10 mouse cellular contexts compared by ENCODE assay signal in the genomic region with DNA sequence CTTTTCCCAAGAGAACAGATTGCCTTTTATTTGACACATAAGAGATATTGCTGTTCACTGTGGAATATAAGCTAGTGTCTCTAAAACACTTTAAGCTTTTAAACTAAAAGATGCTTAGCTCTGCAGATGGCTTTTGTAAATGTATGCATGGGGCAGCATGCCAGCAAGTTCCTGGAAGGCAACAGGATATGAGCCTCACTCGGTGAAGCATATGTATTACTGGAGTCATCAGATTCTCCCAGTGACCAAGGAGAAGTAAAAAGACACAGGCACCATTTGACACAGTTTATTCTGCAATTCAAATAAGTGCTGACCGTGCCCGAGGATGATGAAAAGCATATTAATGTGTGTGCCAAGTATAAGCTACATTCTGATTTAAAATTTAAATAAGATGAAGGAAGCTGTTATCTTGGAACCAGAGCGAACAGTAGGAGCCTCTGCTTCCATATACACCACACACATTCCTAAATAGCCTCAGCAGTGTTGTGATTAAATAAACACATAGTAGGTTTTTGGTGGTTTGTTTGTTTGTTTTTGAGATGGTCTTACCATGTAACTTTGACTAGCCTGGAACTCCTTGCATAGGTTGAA. TPM values are rescaled to one million over a fixed set of nuclear protein-coding genes. Genes with fewer than 3 reads are reported as not detected.
DNase-seq lines count a peak whose midpoint lies in the region; ATAC-seq and TF ChIP-seq lines count a peak whose summit lies in the region.
"Had no signal": no experiment of that assay in that cellular context is flagged by ENCODE, and none has a peak within 500 bp of the region (broad histone marks: within the 10 kb centered on the region; RNA-seq: fewer than 3 reads in every experiment).

No protein-coding gene starts in this region.

- no peaks in the 10 kb centered on the region for H3K36me3 ChIP-seq in forebrain, embryonic 16.5 days (ENCODE audit: control insufficient read depth, insufficient read depth)
- H3K36me3 ChIP-seq in hindbrain, postnatal 0 days (ENCODE audit: insufficient read depth, low read length) = no peaks in the 10 kb centered on the region
- H3K36me3 ChIP-seq in midbrain, embryonic 14.5 days (ENCODE audit: control insufficient read depth, insufficient read depth, low read length) = no peaks in the 10 kb centered on the region

- H3K4me2 ChIP-seq in forebrain, embryonic 16.5 days (ENCODE audit: low read length) = no peak overlapping the region
- no peak overlapping the region for H3K4me2 ChIP-seq in hindbrain, postnatal 0 days (ENCODE audit: low read depth, low read length)
- no peak overlapping the region for H3K4me2 ChIP-seq in midbrain, embryonic 14.5 days (ENCODE audit: low read length)

- WGBS in forebrain, embryonic 16.5 days = 29% methylated on average over 4 of the region's 4 CpGs
- WGBS in hindbrain, postnatal 0 days = 22% methylated on average over 4 of the region's 4 CpGs
- 20% methylated on average over 4 of the region's 4 CpGs for WGBS in midbrain, embryonic 14.5 days

- H3K4me1 ChIP-seq in forebrain, embryonic 16.5 days (replicated peaks; ENCODE audit: control insufficient read depth, insufficient read depth, low read length) = peaks cover 5% of the 10 kb centered on the region; the same call in 1 of the 2 replicates
- no peaks in the 10 kb centered on the region for H3K4me1 ChIP-seq in hindbrain, postnatal 0 days (ENCODE audit: insufficient read depth, low read length)
- no peaks in the 10 kb centered on the region for H3K4me1 ChIP-seq in midbrain, embryonic 14.5 days (ENCODE audit: control insufficient read depth, insufficient read depth, low read length)

- H3K9me3 ChIP-seq in forebrain, embryonic 16.5 days (ENCODE audit: control insufficient read depth, low read length) = no peaks in the 10 kb centered on the region
- H3K9me3 ChIP-seq in hindbrain, postnatal 0 days (ENCODE audit: low read length) = no peaks in the 10 kb centered on the region
- H3K9me3 ChIP-seq in midbrain, embryonic 14.5 days (ENCODE audit: control insufficient read depth, low read length) = no peaks in the 10 kb centered on the region

- H3K9ac ChIP-seq in forebrain, embryonic 16.5 days (replicated peaks; ENCODE audit: low read depth, low read length) = no peak overlapping the region
- no peak overlapping the region for H3K9ac ChIP-seq in hindbrain, postnatal 0 days (replicated peaks; ENCODE audit: low read length)
- no peak overlapping the region for H3K9ac ChIP-seq in midbrain, embryonic 14.5 days (replicated peaks; ENCODE audit: low read length)

- DNase-seq in kidney, postnatal 10 days = peak; percentile 49
- no peak for DNase-seq in kidney, adult 8-10 months
- peak; percentile 49 for DNase-seq in hindbrain, postnatal 0 days (ENCODE audit: low spot score)
- peak; percentile 61 for DNase-seq in midbrain, embryonic 14.5 days
- DNase-seq in cerebellum, adult 8-10 months = no peak
- no peak for DNase-seq in cerebellum, postnatal 4 days (ENCODE audit: low spot score in 2 of 2)
- DNase-seq in spleen, postnatal 10 days (ENCODE audit: low spot score in 2 of 2) = no peak

- peak; percentile 90 for ATAC-seq in forebrain, embryonic 16.5 days
- ATAC-seq in hindbrain, postnatal 0 days = no peak
- no peak for ATAC-seq in midbrain, embryonic 14.5 days (ENCODE audit: low FRiP score, low TSS enrichment)
- ATAC-seq: inflammation-experienced regulatory T-cells, adult 6 months had no signal

- no peaks in the 10 kb centered on the region for H3K27me3 ChIP-seq in forebrain, embryonic 16.5 days (replicated peaks; ENCODE audit: control insufficient read depth, insufficient read depth, low read length)
- no peaks in the 10 kb centered on the region for H3K27me3 ChIP-seq in hindbrain, postnatal 0 days (ENCODE audit: insufficient read depth, low read length)
- H3K27me3 ChIP-seq in midbrain, embryonic 14.5 days (ENCODE audit: control insufficient read depth, insufficient read depth, low read length) = no peaks in the 10 kb centered on the region

- H3K4me3 ChIP-seq in forebrain, embryonic 16.5 days (replicated peaks; ENCODE audit: low read length) = no peak overlapping the region
- no peak overlapping the region for H3K4me3 ChIP-seq in hindbrain, postnatal 0 days (ENCODE audit: low read length)
- no peak overlapping the region for H3K4me3 ChIP-seq in midbrain, embryonic 14.5 days (replicated peaks; ENCODE audit: low read depth, low read length)
- H3K4me3 ChIP-seq: myocyte had no signal

- TF ChIP-seq CTCF in hindbrain, postnatal 0 days (IDR thresholded peaks at IDR 0.05; ENCODE audit: low read depth) = no peak

- no peak overlapping the region; the same call in 1 of the 2 replicates for H3K27ac ChIP-seq in forebrain, embryonic 16.5 days (ENCODE audit: low read length)
- H3K27ac ChIP-seq in hindbrain, postnatal 0 days = no peak overlapping the region
- H3K27ac ChIP-seq in midbrain, embryonic 14.5 days (replicated peaks; ENCODE audit: low read depth, low read length) = no peak overlapping the region

RNA-seq across cellular contexts. Expression of a gene that starts 27.4 kb away (rescaled TPM):
- polyA plus RNA-seq in forebrain, embryonic 16.5 days (2015; fragmentation: Nextera tagmentation; extraction: Ambion mirVana) = 147 and 168 TPM in 2 replicates
- 55.4 and 57.6 TPM in 2 replicates for total RNA-seq in hindbrain, postnatal 0 days (2014; rRNA removed)
- polyA plus RNA-seq in hindbrain, postnatal 0 days (2015; fragmentation: Nextera tagmentation; extraction: Ambion mirVana) = 141 and 150 TPM in 2 replicates
- 156 and 175 TPM in 2 replicates for polyA plus RNA-seq in midbrain, embryonic 14.5 days (2014; fragmentation: Nextera tagmentation; extraction: Ambion mirVana)

RNA-seq across cellular contexts. Expression of a gene that starts 39.7 kb away (rescaled TPM):
- polyA plus RNA-seq in forebrain, embryonic 16.5 days (2015; fragmentation: Nextera tagmentation; extraction: Ambion mirVana) = 327 and 356 TPM in 2 replicates
- total RNA-seq in hindbrain, postnatal 0 days (2014; rRNA removed) = 162 and 184 TPM in 2 replicates
- polyA plus RNA-seq in hindbrain, postnatal 0 days (2015; fragmentation: Nextera tagmentation; extraction: Ambion mirVana) = 255 and 262 TPM in 2 replicates
- polyA plus RNA-seq in midbrain, embryonic 14.5 days (2014; fragmentation: Nextera tagmentation; extraction: Ambion mirVana) = 283 and 312 TPM in 2 replicates

Comparison
In these comparisons a context has a peak if more than half of its experiments do, and no peak if none do; other contexts are left out.
1. DNase-seq: peak in kidney, postnatal 10 days (single experiment), hindbrain, postnatal 0 days (single experiment) and midbrain, embryonic 14.5 days (single experiment); none in kidney, adult 8-10 months (0 of 2), cerebellum, adult 8-10 months (single experiment), cerebellum, postnatal 4 days (0 of 2) and spleen, postnatal 10 days (0 of 2).